8 mouse cellular contexts compared by ENCODE assay signal in genomic region chr11:20741201-20742100, GRCm38 (mm10). TPM values are rescaled to one million over a fixed set of nuclear protein-coding genes. Genes with fewer than 3 reads are reported as not detected.
DNase-seq lines count a peak whose midpoint lies in the region; ATAC-seq and TF ChIP-seq lines count a peak whose summit lies in the region.

Gene Aftph (minus strand): TSS chr11:20741589.

- H3K27me3 ChIP-seq in embryonic facial prominence, embryonic 15.5 days, result no peaks in the 10 kb centered on the region
- no peaks in the 10 kb centered on the region for H3K27me3 ChIP-seq in limb, embryonic 14.5 days (ENCODE audit: control insufficient read depth, insufficient read depth, low read length)
- H3K27me3 ChIP-seq in midbrain, postnatal 0 days (ENCODE audit: insufficient read depth, low read length), result no peaks in the 10 kb centered on the region

- peak within 1 kb of the TSS; percentile 83 for H3K9ac ChIP-seq in embryonic facial prominence, embryonic 15.5 days
- H3K9ac ChIP-seq in limb, embryonic 14.5 days (ENCODE audit: low read depth, low read length, severe bottlenecking), result peak within 1 kb of the TSS; percentile 86
- peak within 1 kb of the TSS; percentile 94 for H3K9ac ChIP-seq in midbrain, postnatal 0 days (replicated peaks; ENCODE audit: low read length, poor library complexity, severe bottlenecking)

- no peaks in the 10 kb centered on the region for H3K9me3 ChIP-seq in embryonic facial prominence, embryonic 15.5 days (replicated peaks)
- no peaks in the 10 kb centered on the region for H3K9me3 ChIP-seq in limb, embryonic 14.5 days (ENCODE audit: control insufficient read depth, low read length)
- no peaks in the 10 kb centered on the region for H3K9me3 ChIP-seq in midbrain, postnatal 0 days (ENCODE audit: low read length)

- no peaks in the 10 kb centered on the region for H3K36me3 ChIP-seq in embryonic facial prominence, embryonic 15.5 days
- H3K36me3 ChIP-seq in limb, embryonic 14.5 days (ENCODE audit: control insufficient read depth, insufficient read depth, low read length), result no peaks in the 10 kb centered on the region
- H3K36me3 ChIP-seq in midbrain, postnatal 0 days (ENCODE audit: insufficient read depth, low read length), result no peaks in the 10 kb centered on the region

- H3K27ac ChIP-seq in bone marrow, adult 2 months (ENCODE audit: control insufficient read depth, insufficient read depth, low read depth, low read length, poor library complexity), result peak within 1 kb of the TSS; percentile 89
- peak within 1 kb of the TSS; percentile 95 for H3K27ac ChIP-seq in embryonic facial prominence, embryonic 15.5 days (replicated peaks)
- peak within 1 kb of the TSS; percentile 93 for H3K27ac ChIP-seq in limb, embryonic 14.5 days (replicated peaks; ENCODE audit: low read depth, low read length)
- peak within 1 kb of the TSS; percentile 91 for H3K27ac ChIP-seq in midbrain, postnatal 0 days (ENCODE audit: low read depth, low read length)

- H3K4me1 ChIP-seq in bone marrow, adult 2 months (ENCODE audit: control insufficient read depth, insufficient read depth, low read length), result no peaks in the 10 kb centered on the region; the same call in 1 of the 2 replicates
- H3K4me1 ChIP-seq in embryonic facial prominence, embryonic 15.5 days, result no peaks in the 10 kb centered on the region
- no peaks in the 10 kb centered on the region for H3K4me1 ChIP-seq in limb, embryonic 14.5 days (ENCODE audit: control insufficient read depth, insufficient read depth, low read length)
- H3K4me1 ChIP-seq in midbrain, postnatal 0 days (ENCODE audit: insufficient read depth, low read length), result no peaks in the 10 kb centered on the region

- DNase-seq in 416B (ENCODE audit: low read depth), result peak; percentile 98
- DNase-seq in heart, adult 8-10 months (ENCODE audit: low spot score), result peak; percentile 96
- peak; percentile 98 for DNase-seq in kidney, adult 9 months
- peak; percentile 97 for DNase-seq in limb, embryonic 14.5 days (ENCODE audit: low spot score)
- peak; percentile 99 for DNase-seq in midbrain, postnatal 0 days (ENCODE audit: low spot score)
- peak; percentile 93 to 96 for DNase-seq in spleen, postnatal 14 days (ENCODE audit: low spot score in 2 of 2)

- no peak for TF ChIP-seq CTCF in bone marrow, adult 2 months (IDR thresholded peaks at IDR 0.05; ENCODE audit: control insufficient read depth, insufficient read depth, low read length)
- TF ChIP-seq CTCF in midbrain, postnatal 0 days (IDR thresholded peaks at IDR 0.05), result no peak

- H3K4me2 ChIP-seq in embryonic facial prominence, embryonic 15.5 days (replicated peaks), result peak within 1 kb of the TSS; percentile 85
- H3K4me2 ChIP-seq in limb, embryonic 14.5 days (replicated peaks; ENCODE audit: low read depth, low read length, severe bottlenecking), result peak within 1 kb of the TSS; percentile 65
- peak within 1 kb of the TSS; percentile 81 for H3K4me2 ChIP-seq in midbrain, postnatal 0 days (ENCODE audit: low read depth, low read length, poor library complexity, severe bottlenecking)

- ATAC-seq in embryonic facial prominence, embryonic 15.5 days (ENCODE audit: insufficient number of reproducible peaks, low FRiP score, low TSS enrichment, low read depth), result peak; percentile 99
- ATAC-seq in limb, embryonic 14.5 days (ENCODE audit: low FRiP score, low read depth), result peak; percentile 99
- peak; percentile 100 for ATAC-seq in midbrain, postnatal 0 days (ENCODE audit: low FRiP score)

- WGBS in bone marrow, adult 2 months, result 1% methylated on average over 65 of the region's 81 CpGs
- under 1% methylated on average over 64 of the region's 81 CpGs for WGBS in embryonic facial prominence, embryonic 15.5 days
- 2% methylated on average over 39 of the region's 81 CpGs for WGBS in limb, embryonic 14.5 days
- under 1% methylated on average over 61 of the region's 81 CpGs for WGBS in midbrain, postnatal 0 days

- TF ChIP-seq POLR2A in bone marrow, adult 2 months (IDR thresholded peaks at IDR 0.05; ENCODE audit: borderline replicate concordance, control insufficient read depth, low read depth, low read length), result peak; percentile 58; the same call in 1 of the 2 replicates
- peak; percentile 58; the same call in 1 of the 2 replicates for TF ChIP-seq POLR2A in limb, embryonic 14.5 days (IDR thresholded peaks at IDR 0.05; ENCODE audit: borderline replicate concordance, extremely low read depth, insufficient read depth, insufficient read length)

- peak within 1 kb of the TSS; percentile 49 for H3K4me3 ChIP-seq in bone marrow, adult 2 months (replicated peaks; ENCODE audit: control insufficient read depth, low read depth, low read length)
- peak within 1 kb of the TSS; percentile 99 for H3K4me3 ChIP-seq in embryonic facial prominence, embryonic 15.5 days (replicated peaks)
- peak within 1 kb of the TSS; percentile 96 for H3K4me3 ChIP-seq in limb, embryonic 14.5 days (replicated peaks; ENCODE audit: low read length)
- peak within 1 kb of the TSS; percentile 98 for H3K4me3 ChIP-seq in midbrain, postnatal 0 days (ENCODE audit: low read depth, low read length)

RNA-seq across cellular contexts. Expression of gene Aftph, which starts in this region (rescaled TPM):
- 37.5 and 40.8 TPM in 2 replicates for polyA plus RNA-seq in bone marrow, adult 2 months (2011; ENCODE audit: insufficient read depth, insufficient read length, low replicate concordance, missing spikeins)
- 22.7 and 24.2 TPM in 2 replicates for polyA plus RNA-seq in embryonic facial prominence, embryonic 15.5 days (2015; fragmentation: Nextera tagmentation; extraction: Ambion mirVana)
- total RNA-seq in heart, adult 8-10 months (2022), result 10 to 100 TPM; 19.9 to 25.2 (median 23.0) TPM
- polyA plus RNA-seq in limb, embryonic 14.5 days (2012; rRNA removed), result 25.0 and 33.1 TPM in 2 replicates
- 19.8 and 21.0 TPM in 2 replicates for polyA plus RNA-seq in limb, embryonic 14.5 days (2014; fragmentation: Nextera tagmentation; extraction: Ambion mirVana)
- total RNA-seq in midbrain, postnatal 0 days (2014; rRNA removed), result 41.2 and 67.4 TPM in 2 replicates
- polyA plus RNA-seq in midbrain, postnatal 0 days (2015; fragmentation: Nextera tagmentation; extraction: Ambion mirVana), result 22.3 and 23.4 TPM in 2 replicates

Comparison
In these comparisons a context has a peak if more than half of its experiments do, and no peak if none do; other contexts are left out.
1. Peak in every context shown above with its lines: DNase-seq, ATAC-seq, H3K4me3 ChIP-seq and H3K27ac ChIP-seq.
2. H3K4me3 ChIP-seq: peak in every context shown above with its lines; median percentile 99 in embryonic facial prominence, embryonic 15.5 days; 98 in midbrain, postnatal 0 days; 96 in limb, embryonic 14.5 days; 49 in bone marrow, adult 2 months.